Mouse (Mus musculus) induced T-regulatory cell, adult 2 months (primary cell): Measurements from ENCODE around the gene Sdhd.
A peak's percentile ranks its signal among the peaks of the same experiment; 100 is the strongest.
"Not testable (repeated sequence)": the region's sequence is repeated elsewhere in the genome, so short reads cannot be mapped to it uniquely, and the experiment has no call there.

Experiments used
- DNase-seq: peaks from one replicate; pipeline ENCODE4 v3.0.0-alpha.2; 2012; ENCODE audit warnings: low read depth

Gene Sdhd

GRCm38 (mm10) chr9:50603189-50603997 is at the start of gene Sdhd, which contains the start of gene Timm8b:
TSS of gene Sdhd (minus strand) at chr9:50603812.
TSS of gene Timm8b (plus strand) at chr9:50603910.
- peak; percentile 97 for DNase-seq

DNA sequence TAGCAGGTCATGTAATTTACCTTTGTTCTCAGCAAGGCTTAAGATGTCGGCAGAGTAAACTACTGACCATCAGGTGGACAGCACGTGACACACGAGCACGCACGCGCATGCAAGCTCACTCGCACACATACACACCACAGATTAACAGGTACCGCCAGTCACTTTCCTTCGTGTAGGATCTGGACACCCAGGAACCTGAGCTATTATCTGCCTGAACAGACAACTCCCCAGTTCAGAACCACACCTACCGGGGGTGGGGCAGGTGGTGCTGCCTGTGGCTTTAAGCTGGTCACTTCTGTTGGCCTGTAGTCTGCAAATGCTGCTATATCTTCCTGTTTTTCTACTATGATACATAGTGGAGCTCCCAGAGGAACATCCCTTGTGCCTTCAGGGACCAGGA is 46.9 kb upstream of the Sdhd start:
- DNase-seq = no peak

- no peak for DNase-seq
These were observed 43.3 kb upstream of the Sdhd start for GRCm38 (mm10) chr9:50646826-50647370.

DNA sequence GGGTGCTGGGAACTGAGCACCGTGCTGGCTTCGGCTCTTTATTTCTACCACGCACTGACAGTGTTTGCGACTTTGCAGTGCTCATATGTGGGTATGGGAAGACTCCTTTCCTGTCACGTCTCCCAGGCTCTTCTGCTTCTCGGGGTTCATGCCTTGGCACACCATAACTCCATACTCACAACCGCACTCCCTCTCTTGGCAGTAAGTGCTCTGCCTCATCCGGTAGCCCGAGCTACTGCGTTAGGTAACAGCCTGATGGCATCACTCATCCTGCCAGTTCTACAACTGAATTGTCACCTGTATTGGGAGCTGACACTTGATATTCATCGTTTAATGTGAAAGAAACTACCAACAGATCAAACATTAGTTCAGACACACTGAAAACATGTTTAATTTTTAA is 30.7 kb upstream of the Sdhd start:
- no peak for DNase-seq

- DNase-seq = peak; percentile 45
These were observed 29.4 kb upstream of the Sdhd start for GRCm38 (mm10) chr9:50633059-50633458.

DNA sequence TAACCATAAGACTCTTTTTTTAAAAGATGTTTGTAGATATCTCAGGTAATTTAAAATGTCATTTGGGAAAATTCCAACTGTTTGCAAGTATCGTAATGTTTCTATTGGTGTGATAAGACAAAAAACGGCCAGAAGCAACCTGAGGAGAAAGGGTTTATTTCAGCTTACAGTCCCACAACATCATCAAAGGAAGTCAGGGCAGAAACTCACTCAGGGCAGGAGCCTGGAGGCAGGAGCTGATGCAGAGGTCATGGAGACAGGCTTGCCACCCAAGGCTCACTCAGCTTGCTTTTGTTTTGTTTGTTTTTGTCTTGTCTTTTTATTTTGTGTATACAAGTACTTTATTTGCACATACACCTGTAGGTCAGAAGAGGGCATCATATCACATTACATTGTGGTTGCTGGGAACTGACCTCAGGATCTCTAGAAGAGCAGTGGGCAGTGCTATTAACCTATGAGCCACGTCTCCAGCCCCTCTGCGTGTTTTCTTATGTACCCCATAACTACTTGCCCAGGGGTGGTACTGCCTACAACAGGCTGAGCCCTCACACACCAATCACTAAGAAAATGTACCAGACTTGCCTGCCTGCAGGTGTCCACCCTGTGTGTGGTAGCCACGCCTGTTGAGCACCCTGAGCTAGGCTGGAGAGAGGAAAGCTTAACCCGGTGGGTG is 28.5 kb upstream of the Sdhd start:
- DNase-seq = no peak

- not testable (repeated sequence) for DNase-seq
These were observed 27.3 kb upstream of the Sdhd start for GRCm38 (mm10) chr9:50630903-50631302.

DNA sequence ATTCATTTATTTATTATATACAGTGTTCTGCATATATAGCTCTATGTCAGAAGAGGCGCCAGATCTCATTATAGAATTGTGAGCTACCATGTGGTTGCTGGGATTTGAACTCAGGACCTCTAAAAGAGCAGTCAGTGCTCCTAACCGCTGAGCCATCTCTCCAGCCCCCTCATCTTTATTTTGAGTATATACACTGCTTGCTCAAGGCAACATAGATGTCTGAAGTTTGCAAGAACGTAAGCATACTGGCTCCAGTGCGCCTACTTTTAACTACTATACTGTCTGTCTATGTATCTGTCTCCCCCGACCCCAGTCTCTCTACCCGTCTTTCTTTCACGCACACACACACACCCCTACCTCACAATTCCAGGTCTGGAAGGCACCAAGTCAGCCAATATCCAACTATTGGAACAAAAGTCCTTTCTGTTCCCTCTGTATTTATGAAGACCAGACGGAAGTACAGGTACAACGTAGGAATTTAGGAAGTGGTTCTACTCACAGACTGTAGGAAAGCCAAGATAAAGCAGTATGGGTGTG is 14.2 kb upstream of the Sdhd start:
- no peak for DNase-seq

DNA sequence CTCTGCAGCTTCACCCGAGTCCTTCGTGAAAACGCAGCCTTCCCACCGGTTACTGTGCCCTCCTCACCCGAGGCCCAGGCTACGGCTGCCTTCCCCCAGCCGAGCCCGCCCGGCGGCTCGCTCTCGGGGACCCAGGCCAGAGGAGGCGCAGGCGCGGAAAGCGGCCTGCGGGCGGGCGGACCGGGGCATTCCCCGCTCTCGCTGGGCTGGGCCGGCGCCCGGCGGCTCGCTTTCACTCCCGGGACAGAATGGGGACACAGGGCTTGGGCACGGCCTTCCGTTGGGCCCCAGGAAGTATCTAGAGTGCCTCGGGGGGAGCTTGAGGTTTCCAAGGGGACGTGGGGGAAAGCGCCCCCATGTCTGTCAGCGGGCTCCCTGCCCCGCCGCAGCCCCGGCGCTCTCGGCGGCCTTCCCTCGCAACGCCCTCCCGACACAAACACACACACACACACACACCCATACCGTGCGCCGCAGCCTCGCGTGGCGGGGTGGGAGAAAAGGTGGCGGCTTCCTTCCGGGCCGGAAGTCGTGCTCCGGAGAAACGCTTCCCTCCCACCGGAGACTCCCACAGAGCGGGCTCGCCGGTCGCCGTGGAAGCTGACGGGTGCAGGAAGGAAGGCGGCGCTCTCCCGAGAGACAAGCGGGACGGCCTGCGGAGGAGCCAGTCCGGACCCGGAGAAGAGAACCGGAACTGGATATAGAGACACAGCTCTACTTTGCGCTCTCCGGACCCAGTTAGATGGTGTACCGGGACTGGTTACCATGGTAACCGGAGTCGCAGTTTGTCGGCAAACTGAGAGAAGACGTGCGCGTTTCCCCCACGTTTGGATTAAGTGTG is 13.4 kb upstream of the Sdhd start, which contains the start of the genes Pih1d2 and Nkapd1:
Gene Pih1d2 (plus strand): TSS at position 556 of the 838 bp plus-strand sequence.
Gene Nkapd1 (minus strand): TSS at position 699 of the 838 bp plus-strand sequence.
- DNase-seq = peak; percentile 96

- no peak for DNase-seq
These were observed 12.5 kb upstream of the Sdhd start for GRCm38 (mm10) chr9:50616161-50616560.

DNA sequence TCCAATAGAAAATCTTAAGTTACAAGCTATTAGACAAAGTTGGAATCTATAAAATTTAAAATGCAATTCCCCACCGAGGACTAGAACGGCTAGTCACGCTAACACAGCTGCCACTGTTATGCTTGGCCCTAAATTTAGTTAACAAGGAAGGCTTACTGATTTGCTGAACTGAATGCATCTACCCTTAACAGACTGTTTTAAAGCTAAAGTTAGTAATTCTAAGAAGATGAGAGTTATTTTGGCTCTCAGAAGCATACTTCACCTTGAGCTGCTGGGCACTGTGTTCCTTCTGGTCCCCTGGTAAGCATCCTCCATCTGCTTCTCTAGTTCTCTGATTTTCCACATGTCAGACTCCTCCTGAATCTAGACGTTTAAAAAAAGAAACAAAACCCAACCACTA is 8.5 kb upstream of the Sdhd start:
- no peak for DNase-seq

- DNase-seq = no peak
These were observed 726 bp upstream of the Sdhd start for GRCm38 (mm10) chr9:50604338-50604737.

- DNase-seq = no peak
These were observed 349 bp upstream of the Sdhd start for GRCm38 (mm10) chr9:50603998-50604324.

DNA sequence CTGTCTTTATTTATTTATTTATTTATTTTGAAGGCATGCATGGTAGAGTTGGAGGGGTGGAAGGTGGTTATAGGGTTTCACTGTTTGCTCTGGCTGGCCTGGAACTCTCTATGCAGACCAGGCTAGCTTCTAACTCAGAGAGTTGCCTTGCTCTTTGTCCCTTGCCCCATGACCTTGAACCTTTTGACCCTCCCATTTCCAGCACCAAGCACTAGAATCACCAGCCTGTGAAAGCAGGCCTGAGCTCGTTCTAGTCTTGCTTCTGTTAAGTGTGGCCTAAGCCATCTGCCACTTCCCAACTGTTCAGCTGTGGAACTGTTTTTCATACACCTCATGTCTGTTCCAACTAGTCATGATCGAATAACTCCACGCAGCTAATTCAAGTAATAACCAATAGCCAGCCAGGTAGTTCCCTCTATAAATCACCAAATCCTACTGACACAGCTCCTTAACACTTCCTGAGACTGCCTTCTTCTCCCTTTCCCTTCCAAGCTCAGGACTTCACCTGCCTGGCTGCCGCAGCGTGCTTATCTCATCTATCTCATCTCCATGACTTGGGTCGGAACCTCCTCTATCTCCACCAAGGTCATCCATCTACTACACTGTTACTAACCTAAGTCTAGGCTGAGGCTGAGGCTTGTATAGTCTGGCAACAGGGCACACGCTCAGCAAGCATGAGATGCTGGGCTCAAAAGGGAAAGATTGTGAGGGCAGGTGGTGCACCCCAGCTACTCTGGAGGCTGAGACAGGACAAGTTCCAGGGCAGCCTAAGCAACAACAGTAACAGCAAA is 1.4 kb downstream of the Sdhd start:
- no peak for DNase-seq

DNA sequence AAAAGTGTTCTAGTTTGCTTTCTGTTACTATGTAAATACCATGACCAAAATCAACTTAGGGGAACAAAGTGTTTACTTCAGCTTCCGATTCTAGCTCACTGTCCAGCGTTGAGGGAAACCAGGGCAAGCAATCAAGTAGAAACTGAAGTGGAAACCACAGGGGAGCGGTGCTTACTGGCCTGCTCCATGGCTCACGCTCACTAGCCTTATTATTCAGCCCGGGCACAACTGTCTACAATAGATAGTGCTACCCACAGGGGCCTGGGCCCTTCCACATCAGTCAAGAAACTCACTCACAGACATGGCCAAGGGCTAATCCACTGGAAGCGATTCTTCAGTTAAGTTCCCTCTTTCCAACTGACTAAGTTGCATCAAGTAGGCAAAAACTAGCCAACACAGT is 2.1 kb downstream of the Sdhd start:
- no peak for DNase-seq

DNA sequence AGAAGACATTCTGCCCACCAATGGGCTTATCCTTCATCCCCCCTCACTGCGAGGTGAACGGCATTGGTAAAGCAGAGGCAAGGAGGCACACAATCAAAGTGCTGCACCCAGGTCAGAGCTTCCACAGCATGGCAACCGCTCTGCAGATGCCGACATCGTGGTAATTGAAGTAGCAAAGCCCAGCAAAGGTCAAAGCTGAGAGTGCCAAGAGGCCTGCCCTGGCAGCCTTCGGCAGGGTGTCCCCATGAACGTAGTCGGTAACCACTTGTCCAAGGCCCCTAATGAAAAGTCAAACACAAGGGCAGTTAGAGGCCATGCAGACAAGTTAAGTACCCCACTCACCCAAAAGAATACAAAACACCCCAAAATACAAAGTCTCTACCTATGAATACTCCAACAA is 6.6 kb downstream of the Sdhd start:
- no peak for DNase-seq

DNA sequence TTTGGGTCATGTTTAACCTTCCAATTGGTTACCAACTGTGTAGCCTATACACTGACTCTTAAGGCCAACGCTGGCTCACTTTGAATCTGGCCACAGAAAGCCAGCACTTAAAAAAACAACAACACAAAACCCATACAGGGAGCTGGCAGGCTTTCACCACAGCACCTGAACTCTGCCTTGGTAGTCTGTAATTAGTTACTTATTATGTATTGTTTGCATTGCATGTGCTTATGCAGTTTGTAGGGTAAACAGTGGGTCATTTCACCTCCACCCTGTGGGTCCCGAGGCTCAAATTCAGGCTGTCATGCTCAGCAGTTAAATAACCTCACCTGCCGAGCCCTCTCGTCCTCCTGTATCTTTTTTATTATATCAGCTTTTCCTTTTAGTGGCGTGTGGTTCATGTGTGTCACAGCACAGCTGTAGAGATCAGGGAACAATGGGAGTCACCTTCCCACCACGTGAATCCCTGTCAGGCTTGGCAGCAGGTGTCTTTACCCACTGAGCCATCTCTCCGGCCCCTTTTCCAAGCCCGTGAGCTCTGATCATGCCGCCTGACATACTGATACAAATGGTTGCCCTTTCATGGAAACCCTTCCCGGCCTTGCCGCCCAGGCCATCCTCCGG is 8.7 kb downstream of the Sdhd start:
- no peak for DNase-seq

- peak; percentile 78 for DNase-seq
These were observed 10.1 kb downstream of the Sdhd start for GRCm38 (mm10) chr9:50593544-50593943.

DNA sequence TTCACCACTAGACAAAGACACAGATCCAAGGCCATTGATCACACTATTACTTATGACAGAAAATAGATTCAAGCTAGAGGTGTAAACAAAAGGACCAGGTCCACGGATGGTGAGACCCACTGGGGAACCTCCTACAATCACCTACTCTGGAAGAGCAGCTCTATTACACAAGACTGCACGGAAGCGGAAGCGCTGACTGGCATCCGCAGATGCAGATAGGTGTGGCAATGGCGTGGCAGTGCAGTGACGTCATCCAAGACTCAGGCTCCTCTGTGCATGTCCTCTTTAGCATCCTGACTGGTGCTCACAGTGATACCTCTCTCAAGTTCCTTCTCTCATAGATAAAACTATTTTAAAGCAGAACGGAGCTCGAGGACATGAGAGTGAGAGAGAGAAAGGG is 10.7 kb downstream of the Sdhd start:
- no peak for DNase-seq

DNA sequence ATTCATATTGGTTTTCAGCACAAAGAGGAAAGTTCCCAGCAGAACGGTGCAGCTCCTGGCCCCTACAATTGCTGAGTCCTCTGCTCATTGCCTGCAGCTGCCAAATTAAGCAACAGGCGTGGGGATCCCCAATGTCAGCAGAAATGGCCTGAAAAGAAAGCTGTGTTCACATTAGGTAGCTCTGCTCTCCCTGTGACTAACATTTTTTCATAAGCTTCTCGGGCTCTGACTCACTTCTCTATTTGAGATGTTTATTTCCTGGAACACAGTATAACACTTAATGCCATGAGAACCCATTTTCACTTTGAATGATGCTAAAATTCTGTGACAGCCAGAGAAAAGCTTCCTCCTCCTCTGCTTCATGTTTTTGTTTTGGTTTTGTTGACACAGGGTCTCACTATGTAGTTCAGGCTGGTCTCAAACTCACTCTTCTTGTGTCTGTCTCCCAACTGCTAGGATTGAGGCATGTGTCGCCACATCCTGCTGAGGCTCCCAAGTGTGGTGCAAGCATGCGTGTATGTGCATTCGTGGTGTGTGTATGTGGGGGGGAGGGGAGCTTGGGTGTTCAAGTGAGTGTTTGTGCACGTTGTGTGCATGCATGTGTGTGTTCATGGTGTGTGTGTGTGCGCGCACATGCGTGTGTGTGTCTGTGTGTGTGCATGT is 12.6 kb downstream of the Sdhd start:
- DNase-seq = peak; percentile 69
